Mouse (Mus musculus): Measurements from ENCODE around the gene Speer4c. TPM values are rescaled to one million over a fixed set of nuclear protein-coding genes. Genes with fewer than 3 reads are reported as not detected.
"Not testable (repeated sequence)": the region's sequence is repeated elsewhere in the genome, so short reads cannot be mapped to it uniquely, and the experiment has no call there.

The Speer4c gene
- polyA plus RNA-seq, 1 experiment from 2014 or later: not detected

- WGBS (ENCODE audit: insufficient replicate concordance): 51% methylated on average over 4 of the region's 4 CpGs
- not testable (repeated sequence) for H3K4me2 ChIP-seq (ENCODE audit: low read depth, low read length); H3K4me3 ChIP-seq (ENCODE audit: low read depth, low read length); H3K27me3 ChIP-seq (ENCODE audit: insufficient read depth, low read length); H3K27ac ChIP-seq (ENCODE audit: low read depth); H3K9ac ChIP-seq (replicated peaks); DNase-seq; H3K9me3 ChIP-seq (ENCODE audit: low read length); H3K36me3 ChIP-seq (replicated peaks; ENCODE audit: insufficient read depth, low read length); H3K4me1 ChIP-seq (ENCODE audit: insufficient read depth)
- ATAC-seq: peak; percentile 58
Observed at GRCm38 (mm10) chr5:15688874-15689658, 25.0 kb downstream of the Speer4c start.

- not testable (repeated sequence) for ATAC-seq; H3K9me3 ChIP-seq (ENCODE audit: low read length)
- 76% methylated on average over 7 of the region's 10 CpGs for WGBS (ENCODE audit: insufficient replicate concordance)
Observed at GRCm38 (mm10) chr5:15681301-15682035, 32.6 kb downstream of the Speer4c start.

DNA sequence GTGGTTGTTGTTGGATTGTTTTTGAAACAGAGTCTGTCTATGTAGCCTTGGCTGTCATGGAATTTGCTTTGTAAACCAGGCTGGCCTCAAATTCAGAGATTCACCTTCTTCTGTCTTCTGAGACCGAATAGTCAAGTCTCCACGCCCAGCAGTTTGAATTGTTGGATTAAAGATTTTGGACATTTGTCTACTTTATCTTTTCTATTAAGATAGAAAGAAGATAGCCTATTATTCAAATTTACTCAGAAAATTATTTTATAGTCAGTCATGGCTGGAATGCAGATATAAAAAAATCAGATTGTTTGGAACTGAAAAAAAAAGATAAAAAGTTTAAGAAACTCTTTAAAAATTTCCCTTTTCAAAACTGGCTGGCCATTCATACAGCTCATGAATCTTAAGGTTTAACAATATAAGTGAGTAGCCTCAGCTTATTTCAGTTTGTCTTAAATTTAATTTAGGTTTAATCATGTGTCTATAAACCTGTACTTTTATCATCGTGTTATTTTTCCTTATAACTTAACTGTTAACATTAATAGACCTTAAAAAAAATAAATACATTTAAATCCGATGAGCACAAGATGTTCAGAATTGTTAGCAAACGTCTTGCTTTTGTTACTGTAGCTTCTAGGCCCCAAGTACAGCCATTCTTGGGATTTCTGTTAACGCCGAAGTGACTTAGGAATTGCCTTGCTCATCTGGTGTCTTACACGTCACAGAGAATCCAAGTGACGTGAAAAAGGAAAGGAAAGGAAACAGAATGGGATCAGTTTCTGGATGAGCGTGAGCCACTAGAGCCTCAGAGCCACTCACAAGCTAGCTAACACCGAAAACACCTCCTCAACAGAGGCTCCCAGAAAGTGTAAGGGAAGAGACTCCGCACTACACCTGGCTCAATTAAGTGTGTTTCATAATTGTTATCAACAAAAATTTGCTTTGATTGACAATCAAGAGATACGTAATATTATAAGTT, 33.8 kb downstream of the Speer4c start:
- peak; percentile 31; the same call in 1 of the 2 replicates for ATAC-seq
- not testable (repeated sequence) for H3K27me3 ChIP-seq (ENCODE audit: insufficient read depth, low read length); H3K9me3 ChIP-seq (ENCODE audit: low read length); H3K4me1 ChIP-seq (ENCODE audit: insufficient read depth); H3K9ac ChIP-seq (replicated peaks); H3K4me3 ChIP-seq (ENCODE audit: low read depth, low read length); DNase-seq; H3K27ac ChIP-seq (ENCODE audit: low read depth); H3K4me2 ChIP-seq (ENCODE audit: low read depth, low read length); H3K36me3 ChIP-seq (replicated peaks; ENCODE audit: insufficient read depth, low read length)
- 59% methylated on average over 13 of the region's 13 CpGs for WGBS (ENCODE audit: insufficient replicate concordance)

More at GRCm38 (mm10) chr5:15681301-15682035, 32.6 kb downstream of the Speer4c start:
- not testable (repeated sequence) for H3K9ac ChIP-seq (replicated peaks); H3K27ac ChIP-seq (ENCODE audit: low read depth); H3K27me3 ChIP-seq (ENCODE audit: insufficient read depth, low read length); DNase-seq; H3K4me1 ChIP-seq (ENCODE audit: insufficient read depth); H3K4me3 ChIP-seq (ENCODE audit: low read depth, low read length); H3K36me3 ChIP-seq (replicated peaks; ENCODE audit: insufficient read depth, low read length); H3K4me2 ChIP-seq (ENCODE audit: low read depth, low read length)

GRCm38 (mm10) chr5:15678907-15679306, 35.2 kb downstream of the Speer4c start:
- H3K4me1 ChIP-seq (ENCODE audit: insufficient read depth); H3K4me2 ChIP-seq (ENCODE audit: low read depth, low read length); H3K36me3 ChIP-seq (replicated peaks; ENCODE audit: insufficient read depth, low read length); H3K27ac ChIP-seq (ENCODE audit: low read depth); H3K9me3 ChIP-seq (ENCODE audit: low read length); H3K4me3 ChIP-seq (ENCODE audit: low read depth, low read length); ATAC-seq; H3K9ac ChIP-seq (replicated peaks); H3K27me3 ChIP-seq (ENCODE audit: insufficient read depth, low read length): not testable (repeated sequence)
- DNase-seq: peak; percentile 26
- 62% methylated on average over 2 of the region's 2 CpGs for WGBS (ENCODE audit: insufficient replicate concordance)

GRCm38 (mm10) chr5:15677750-15678149, 36.3 kb downstream of the Speer4c start:
- not testable (repeated sequence) for H3K36me3 ChIP-seq (replicated peaks; ENCODE audit: insufficient read depth, low read length); H3K27me3 ChIP-seq (ENCODE audit: insufficient read depth, low read length); H3K4me1 ChIP-seq (ENCODE audit: insufficient read depth); H3K27ac ChIP-seq (ENCODE audit: low read depth); H3K9me3 ChIP-seq (ENCODE audit: low read length); DNase-seq; H3K4me2 ChIP-seq (ENCODE audit: low read depth, low read length); H3K9ac ChIP-seq (replicated peaks); H3K4me3 ChIP-seq (ENCODE audit: low read depth, low read length)
- peak; percentile 59; the same call in 1 of the 2 replicates for ATAC-seq
- 65% methylated on average over 2 of the region's 4 CpGs for WGBS (ENCODE audit: insufficient replicate concordance)

- H3K9me3 ChIP-seq (ENCODE audit: low read length): not testable (repeated sequence)
- WGBS (ENCODE audit: insufficient replicate concordance): 78% methylated on average over 5 of the region's 8 CpGs
Observed at GRCm38 (mm10) chr5:15674429-15675244, 39.4 kb downstream of the Speer4c start.

DNA sequence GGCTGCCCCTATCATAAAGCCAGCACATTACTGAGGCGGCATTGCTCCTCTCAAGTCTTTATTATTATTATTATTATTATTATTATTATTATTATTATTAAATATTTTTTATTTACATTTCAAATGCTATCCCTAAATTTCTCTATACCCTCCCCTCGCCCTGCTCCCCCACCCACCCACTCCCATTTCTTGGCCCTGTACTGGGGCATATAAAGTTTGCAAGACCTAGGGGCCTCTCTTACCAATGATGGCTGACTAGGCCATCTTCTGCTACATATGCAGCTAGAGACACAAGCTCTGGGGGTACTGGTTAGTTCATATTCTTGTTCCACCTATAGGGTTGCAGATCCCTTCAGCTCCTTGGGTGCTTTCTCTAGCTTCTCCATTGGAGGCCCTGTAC, 40.1 kb downstream of the Speer4c start:
- ATAC-seq; H3K4me1 ChIP-seq (ENCODE audit: insufficient read depth); H3K27me3 ChIP-seq (ENCODE audit: insufficient read depth, low read length); H3K9me3 ChIP-seq (ENCODE audit: low read length); DNase-seq; H3K36me3 ChIP-seq (replicated peaks; ENCODE audit: insufficient read depth, low read length); H3K9ac ChIP-seq (replicated peaks); H3K4me3 ChIP-seq (ENCODE audit: low read depth, low read length); H3K27ac ChIP-seq (ENCODE audit: low read depth); H3K4me2 ChIP-seq (ENCODE audit: low read depth, low read length): not testable (repeated sequence)
- 79% methylated on average over 2 of the region's 2 CpGs for WGBS (ENCODE audit: insufficient replicate concordance)

More at GRCm38 (mm10) chr5:15674429-15675244, 39.4 kb downstream of the Speer4c start:
- not testable (repeated sequence) for H3K27ac ChIP-seq (ENCODE audit: low read depth); H3K4me3 ChIP-seq (ENCODE audit: low read depth, low read length); H3K36me3 ChIP-seq (replicated peaks; ENCODE audit: insufficient read depth, low read length); H3K4me2 ChIP-seq (ENCODE audit: low read depth, low read length); H3K9ac ChIP-seq (replicated peaks); DNase-seq; H3K27me3 ChIP-seq (ENCODE audit: insufficient read depth, low read length); H3K4me1 ChIP-seq (ENCODE audit: insufficient read depth)
- peak; percentile 25; the same call in 1 of the 2 replicates for ATAC-seq

DNA sequence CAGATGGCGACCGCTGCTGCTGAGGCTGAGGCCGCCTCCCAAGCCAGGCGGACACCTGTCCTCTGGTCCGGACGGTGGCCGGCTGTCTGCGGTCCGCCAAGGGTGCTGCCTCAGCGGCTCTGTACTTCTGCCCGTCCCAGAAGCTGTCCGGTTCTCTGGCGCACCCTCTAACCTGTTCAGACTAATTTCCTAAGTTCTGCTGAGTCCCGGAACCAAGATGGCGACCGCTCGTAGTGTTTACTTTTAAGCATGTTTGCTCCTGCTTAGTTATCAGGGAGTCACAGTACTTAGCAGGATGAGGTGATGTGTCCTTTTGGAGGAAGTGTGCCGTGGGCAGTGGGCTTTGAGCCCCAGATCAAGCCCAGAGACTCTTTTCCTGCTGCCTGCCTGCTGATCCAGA, 43.3 kb downstream of the Speer4c start:
- 78% methylated on average over 7 of the region's 18 CpGs for WGBS (ENCODE audit: insufficient replicate concordance)
- H3K4me2 ChIP-seq (ENCODE audit: low read depth, low read length): not testable (repeated sequence)
- peak; percentile 15 for DNase-seq

More for the DNA sequence above, 43.3 kb downstream of the Speer4c start:
- ATAC-seq; H3K9me3 ChIP-seq (ENCODE audit: low read length); H3K36me3 ChIP-seq (replicated peaks; ENCODE audit: insufficient read depth, low read length); H3K27me3 ChIP-seq (ENCODE audit: insufficient read depth, low read length); H3K4me1 ChIP-seq (ENCODE audit: insufficient read depth); H3K9ac ChIP-seq (replicated peaks); H3K27ac ChIP-seq (ENCODE audit: low read depth); H3K4me3 ChIP-seq (ENCODE audit: low read depth, low read length): not testable (repeated sequence)
